Mouse (Mus musculus) forebrain, embryonic 14.5 days (tissue): ENCODE data around the gene Prex1. TPM values are rescaled to one million over a fixed set of nuclear protein-coding genes. Genes with fewer than 3 reads are reported as not detected.

Experiments used
- ATAC-seq: fragments of 200-750 bp; cut with Nextera tagmentation; 2 replicates; pipeline ENCODE4 v1.8.0; 2017; ENCODE audit warnings: mild to moderate bottlenecking, moderate library complexity
- DNase-seq: peaks from one replicate; pipeline ENCODE4 v3.0.0-alpha.2; 2015; ENCODE audit warnings: low spot score
- H3K27ac ChIP-seq: fragments of 300-500 bp; sonication (generic); 2 replicates; pipeline ENCODE4 v1.5.1; 2014; ENCODE audit warnings: low read depth, mild to moderate bottlenecking, control low read depth, low read length, moderate library complexity
- H3K27me3 ChIP-seq: fragments of 300-500 bp; sonication (generic); replicated peaks from 2 replicates; pipeline ENCODE4 v1.6.1; 2014; ENCODE audit warnings: low read length, control low read depth, mixed read lengths; ENCODE audit not compliant: control insufficient read depth, insufficient read depth
- H3K36me3 ChIP-seq: fragments of 300-500 bp; sonication (generic); 2 replicates; pipeline ENCODE4 v1.6.1; 2014; ENCODE audit warnings: low read length, control low read depth; ENCODE audit not compliant: control insufficient read depth, insufficient read depth
- H3K4me1 ChIP-seq: fragments of 300-500 bp; sonication (generic); 2 replicates; pipeline ENCODE4 v1.6.1; 2014; ENCODE audit warnings: antibody characterized with exemption, low read length, control low read depth; ENCODE audit not compliant: control insufficient read depth, insufficient read depth
- H3K4me2 ChIP-seq: fragments of 300-500 bp; sonication (generic); 2 replicates; pipeline ENCODE4 v1.6.1; 2014; ENCODE audit warnings: mild to moderate bottlenecking, control low read depth, low read length
- H3K4me3 ChIP-seq: fragments of 300-500 bp; sonication (generic); 2 replicates; pipeline ENCODE4 v1.5.1; 2014; ENCODE audit warnings: low read depth, low read length, control low read depth
- H3K9ac ChIP-seq: fragments of 300-500 bp; sonication (generic); 2 replicates; pipeline ENCODE4 v1.6.1; 2014; ENCODE audit warnings: mild to moderate bottlenecking, low read length, control low read depth, moderate library complexity
- H3K9me3 ChIP-seq: fragments of 300-500 bp; sonication (generic); replicated peaks from 2 replicates; pipeline ENCODE4 v1.6.1; 2016; ENCODE audit warnings: low read length, control low read depth, mixed read lengths; ENCODE audit not compliant: control insufficient read depth
- WGBS: fragments of 180-500 bp; shearing (Covaris S2); extraction: QIAGEN DNeasy Blood & Tissue Kit; methylation state at CpG from one replicate; pipeline ENCODE4 v1.1.7; 2014; 5-methylcytosine and 5-hydroxymethylcytosine counted together
- polyA plus RNA-seq: library from polyadenylated mRNA; unstranded; fragments of >200 nt; fragmentation: Nextera tagmentation; extraction: Ambion mirVana; gene quantifications from 2 replicates; pipeline ENCODE4 v1.2.1, GENCODE M21; 2014

Gene Prex1
- polyA plus RNA-seq, 1 experiment from 2014 or later, result 28.4 TPM

GRCm38 (mm10) chr2:166622590-166622989 lies 91.0 kb downstream of the Prex1 start:
- Histone ChIP-seq H3K36me3 (peaks cover 20% of the 10 kb centered on the region; the same call in 1 of the 2 replicates), H3K9me3 (no peaks in the 10 kb centered on the region), H3K9ac (no peak overlapping the region), H3K4me1 (peaks cover 7% of the 10 kb centered on the region), H3K27ac (0 out of 2 replicates have a peak overlapping the region, but pooled peaks have one; percentile 11), H3K27me3 (no peaks in the 10 kb centered on the region), H3K4me3 (no peak overlapping the region), H3K4me2 (no peak overlapping the region)
- DNase-seq (no peak), ATAC-seq (no peak; the same call in 1 of the 2 replicates)
- WGBS, result 91% methylated on average over 7 of the region's 7 CpGs

DNA sequence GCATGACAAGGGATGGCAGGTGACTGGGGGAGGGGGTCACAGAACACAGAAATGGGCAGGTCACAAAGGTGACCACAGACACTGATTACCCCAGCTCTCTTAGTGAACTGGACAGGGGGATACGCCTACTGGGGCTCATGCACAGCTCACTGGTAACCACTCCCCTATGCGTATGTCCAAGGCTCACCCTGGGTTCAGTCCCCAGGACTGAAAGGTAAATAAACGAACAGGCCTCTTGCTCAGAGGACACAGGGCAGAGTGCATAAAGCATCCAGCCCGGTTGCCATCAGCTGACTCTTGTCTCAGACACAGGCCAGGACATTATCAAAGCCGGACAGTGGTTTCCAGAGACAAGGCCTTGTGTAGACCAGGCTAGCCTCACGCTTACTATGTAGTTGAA lies 91.6 kb downstream of the Prex1 start:
- WGBS, result 94% methylated on average over 6 of the region's 6 CpGs
- Histone ChIP-seq H3K4me2 (no peak overlapping the region), H3K36me3 (peaks cover 21% of the 10 kb centered on the region; the same call in 1 of the 2 replicates), H3K27ac (no peak overlapping the region), H3K27me3 (no peaks in the 10 kb centered on the region), H3K9ac (no peak overlapping the region), H3K4me3 (no peak overlapping the region), H3K4me1 (peaks cover 7% of the 10 kb centered on the region), H3K9me3 (no peaks in the 10 kb centered on the region)
- DNase-seq, result no peak
- no peak for ATAC-seq

DNA sequence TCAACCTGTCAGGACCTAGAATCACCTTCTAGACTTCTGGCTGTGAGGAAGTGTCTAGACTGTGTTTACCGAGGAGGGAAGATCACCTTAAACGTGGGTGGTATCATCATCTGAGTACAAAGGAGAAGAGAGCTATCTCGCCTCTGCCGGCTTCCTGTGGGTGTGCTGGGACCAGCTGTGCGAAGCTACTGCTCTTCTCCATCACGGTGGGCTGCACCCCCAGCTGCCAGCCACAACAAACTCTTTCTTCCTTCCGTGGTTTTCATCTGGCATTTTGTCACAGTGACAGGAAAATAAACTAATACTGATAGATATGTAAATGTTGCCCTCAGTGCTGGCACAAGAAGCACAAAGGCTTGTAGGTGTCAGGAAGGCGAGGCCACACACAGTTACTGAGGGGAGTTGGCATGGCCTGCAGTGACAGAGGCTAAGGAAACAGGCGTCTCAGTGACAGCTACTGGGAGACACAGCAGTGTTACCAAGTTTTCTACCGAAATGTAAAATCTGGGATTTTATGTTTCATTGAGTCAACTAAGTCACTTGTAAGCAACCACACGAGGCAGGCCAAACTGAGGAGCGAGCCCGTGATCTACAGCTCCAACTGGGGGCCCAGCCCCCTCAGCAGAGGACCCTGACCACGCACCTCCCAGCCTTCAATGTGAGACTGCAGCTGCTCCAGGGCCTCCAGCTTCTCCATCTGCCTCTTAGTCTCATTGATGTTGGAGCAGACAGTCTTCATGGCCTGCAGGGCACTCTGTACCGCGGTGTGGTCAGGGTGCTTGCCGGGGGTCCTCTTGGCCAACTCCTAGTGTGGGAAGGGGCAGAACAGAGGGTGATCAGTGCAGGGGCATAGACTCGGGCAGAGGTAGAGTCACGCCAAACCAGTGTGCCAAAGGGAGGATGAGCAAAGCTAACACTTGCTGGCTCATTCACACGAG lies 92.8 kb downstream of the Prex1 start:
- peaks cover 7% of the 10 kb centered on the region for H3K4me1 ChIP-seq
- DNase-seq (peak; percentile 14), ATAC-seq (no peak)
- H3K4me3 ChIP-seq, result no peak overlapping the region
- WGBS, result 79% methylated on average over 20 of the region's 20 CpGs
- no peaks in the 10 kb centered on the region for H3K27me3 ChIP-seq
- H3K9me3 ChIP-seq, result no peaks in the 10 kb centered on the region
- H3K36me3 ChIP-seq, result 0 out of 2 replicates have a peak, but pooled peaks cover 15% of the 10 kb centered on the region
- peak overlapping the region; percentile 1; the same call in 1 of the 2 replicates for H3K27ac ChIP-seq
- H3K4me2 ChIP-seq, result no peak overlapping the region
- H3K9ac ChIP-seq, result no peak overlapping the region

DNA sequence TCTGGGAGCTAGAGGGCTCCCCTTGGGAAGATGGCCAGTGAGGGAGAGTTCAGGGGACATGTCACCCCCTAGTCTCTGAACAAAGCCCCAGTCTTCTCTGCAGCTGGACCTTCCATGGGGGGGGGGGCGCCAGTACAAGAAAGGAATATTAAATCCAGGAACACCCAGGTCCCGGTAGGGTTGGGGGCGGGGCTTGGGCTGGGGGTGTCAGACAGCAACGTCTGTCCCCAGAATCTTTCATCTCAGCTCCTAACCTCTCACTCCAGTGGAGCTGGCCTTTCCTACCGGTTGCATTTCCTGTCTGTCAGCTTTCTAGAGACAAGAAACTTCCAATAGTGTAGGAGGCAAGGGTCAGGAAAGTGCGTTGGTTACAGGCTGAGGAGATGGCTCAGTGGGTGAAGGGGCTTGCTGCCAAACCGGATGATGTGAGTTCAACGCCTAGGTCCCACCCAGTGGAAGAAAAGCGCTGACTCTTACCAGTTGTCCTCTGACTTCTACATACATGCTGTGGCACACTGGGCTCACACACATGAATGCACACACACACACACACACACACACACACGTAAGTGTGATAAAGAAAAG lies 93.6 kb downstream of the Prex1 start:
- ATAC-seq (no peak), DNase-seq (no peak)
- H3K9me3 ChIP-seq, result no peaks in the 10 kb centered on the region
- peaks cover 7% of the 10 kb centered on the region for H3K4me1 ChIP-seq
- H3K36me3 ChIP-seq, result 0 out of 2 replicates have a peak, but pooled peaks cover 15% of the 10 kb centered on the region
- no peak overlapping the region for H3K27ac ChIP-seq
- 86% methylated on average over 10 of the region's 10 CpGs for WGBS
- H3K9ac ChIP-seq, result no peak overlapping the region
- H3K4me2 ChIP-seq, result no peak overlapping the region
- H3K4me3 ChIP-seq, result no peak overlapping the region
- H3K27me3 ChIP-seq, result no peaks in the 10 kb centered on the region

- Histone ChIP-seq H3K9me3 (no peaks in the 10 kb centered on the region), H3K27ac (no peak overlapping the region), H3K27me3 (no peaks in the 10 kb centered on the region), H3K4me2 (no peak overlapping the region), H3K36me3 (0 out of 2 replicates have a peak, but pooled peaks cover 15% of the 10 kb centered on the region), H3K4me1 (peaks cover 7% of the 10 kb centered on the region), H3K4me3 (no peak overlapping the region), H3K9ac (no peak overlapping the region)
- 90% methylated on average over 5 of the region's 5 CpGs for WGBS
- DNase-seq, result no peak
- no peak for ATAC-seq
These were observed 94.4 kb downstream of the Prex1 start for GRCm38 (mm10) chr2:166619270-166619669.

GRCm38 (mm10) chr2:166617706-166618105 lies 95.9 kb downstream of the Prex1 start:
- 94% methylated on average over 5 of the region's 5 CpGs for WGBS
- H3K9me3 ChIP-seq, result no peaks in the 10 kb centered on the region
- no peaks in the 10 kb centered on the region for H3K4me1 ChIP-seq
- H3K4me2 ChIP-seq, result no peak overlapping the region
- no peak overlapping the region for H3K4me3 ChIP-seq
- peaks cover 20% of the 10 kb centered on the region; the same call in 1 of the 2 replicates for H3K36me3 ChIP-seq
- ATAC-seq, result no peak
- no peaks in the 10 kb centered on the region for H3K27me3 ChIP-seq
- H3K27ac ChIP-seq, result no peak overlapping the region
- DNase-seq, result no peak
- H3K9ac ChIP-seq, result no peak overlapping the region

DNA sequence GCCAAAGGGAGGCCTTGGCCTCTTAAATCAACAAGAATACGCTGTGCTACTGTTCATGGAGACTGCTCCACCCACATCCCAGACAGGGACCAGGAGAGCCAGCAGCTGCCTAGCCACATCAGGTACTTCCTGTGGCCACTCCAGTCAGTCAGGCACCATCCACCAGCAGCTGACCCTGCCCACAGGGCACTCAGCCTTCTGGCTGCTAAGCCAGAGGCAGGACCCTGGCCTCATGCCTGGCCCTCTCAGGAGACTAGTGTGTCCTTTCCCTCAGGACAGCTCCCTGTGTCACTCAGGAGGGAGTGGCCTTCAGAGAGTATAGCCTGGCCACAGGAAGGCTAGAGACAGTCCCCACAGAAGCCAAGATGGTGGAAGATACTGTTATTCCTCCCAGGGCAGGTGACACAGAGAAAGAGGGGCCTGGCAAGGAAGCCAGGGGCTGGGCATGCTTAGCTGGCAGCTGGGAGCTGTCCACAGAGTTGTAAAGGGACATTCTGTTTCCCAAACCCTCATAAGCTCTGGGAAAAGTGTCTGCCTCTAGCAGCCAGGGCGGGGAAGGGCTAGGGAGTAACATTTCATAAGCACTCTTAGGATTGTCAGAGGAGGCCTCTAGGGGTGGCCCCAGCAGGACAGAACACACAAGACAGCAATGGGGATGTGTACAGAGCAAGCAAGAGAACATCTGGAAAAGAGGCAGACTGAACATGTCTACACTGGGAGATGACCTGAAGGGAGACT lies 98.1 kb downstream of the Prex1 start:
- H3K4me3 ChIP-seq, result no peak overlapping the region
- no peak for ATAC-seq
- WGBS, result 95% methylated on average over 2 of the region's 2 CpGs
- H3K4me2 ChIP-seq, result no peak overlapping the region
- no peaks in the 10 kb centered on the region for H3K4me1 ChIP-seq
- H3K27me3 ChIP-seq, result no peaks in the 10 kb centered on the region
- H3K9ac ChIP-seq, result no peak overlapping the region
- H3K36me3 ChIP-seq, result peaks cover 17% of the 10 kb centered on the region; the same call in 1 of the 2 replicates
- H3K27ac ChIP-seq, result no peak overlapping the region
- no peak for DNase-seq
- H3K9me3 ChIP-seq, result no peaks in the 10 kb centered on the region

GRCm38 (mm10) chr2:166610271-166610670 lies 103.4 kb downstream of the Prex1 start:
- no peak overlapping the region for H3K4me2 ChIP-seq
- WGBS, result 97% methylated on average over 5 of the region's 5 CpGs
- H3K27ac ChIP-seq, result no peak overlapping the region
- H3K9me3 ChIP-seq, result no peaks in the 10 kb centered on the region
- no peaks in the 10 kb centered on the region for H3K27me3 ChIP-seq
- no peaks in the 10 kb centered on the region for H3K4me1 ChIP-seq
- H3K4me3 ChIP-seq, result no peak overlapping the region
- ATAC-seq, result no peak
- H3K36me3 ChIP-seq, result peaks cover 18% of the 10 kb centered on the region; the same call in 1 of the 2 replicates
- no peak overlapping the region for H3K9ac ChIP-seq
- DNase-seq, result no peak
